Mouse (Mus musculus) cerebellum, adult 11-12 months (tissue): ENCODE measurements around the gene Hs1bp3.

ENCODE experiments used
- DNase-seq: peaks from one replicate; pipeline ENCODE4 v3.0.0; 2022

The Hs1bp3 gene

GRCm38 (mm10) chr12:8365905-8366576 is 52.8 kb downstream of the Hs1bp3 start:
- DNase-seq = no peak

DNA sequence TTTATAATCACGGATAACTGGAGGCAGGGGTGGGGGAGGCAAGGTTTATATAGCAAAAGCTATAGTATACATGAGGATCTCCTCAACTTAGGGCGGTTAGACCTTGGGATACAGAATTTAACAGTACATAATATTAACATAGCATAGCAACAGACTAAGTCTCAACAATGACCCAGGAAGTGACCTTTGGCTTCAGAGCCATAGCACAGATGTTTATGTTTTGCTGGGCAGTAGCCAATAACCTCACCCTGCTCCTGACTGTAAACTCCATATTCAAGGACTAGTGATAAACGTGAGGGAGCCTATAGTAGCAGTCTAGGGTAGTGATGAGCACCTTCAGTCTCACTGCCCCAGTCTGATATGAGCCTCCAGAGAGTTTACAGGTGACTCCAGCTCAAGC is 53.5 kb downstream of the Hs1bp3 start:
- DNase-seq = no peak

GRCm38 (mm10) chr12:8371746-8372510 is 58.7 kb downstream of the Hs1bp3 start:
- DNase-seq = no peak

GRCm38 (mm10) chr12:8372511-8373180 is 59.4 kb downstream of the Hs1bp3 start:
- no peak for DNase-seq

DNA sequence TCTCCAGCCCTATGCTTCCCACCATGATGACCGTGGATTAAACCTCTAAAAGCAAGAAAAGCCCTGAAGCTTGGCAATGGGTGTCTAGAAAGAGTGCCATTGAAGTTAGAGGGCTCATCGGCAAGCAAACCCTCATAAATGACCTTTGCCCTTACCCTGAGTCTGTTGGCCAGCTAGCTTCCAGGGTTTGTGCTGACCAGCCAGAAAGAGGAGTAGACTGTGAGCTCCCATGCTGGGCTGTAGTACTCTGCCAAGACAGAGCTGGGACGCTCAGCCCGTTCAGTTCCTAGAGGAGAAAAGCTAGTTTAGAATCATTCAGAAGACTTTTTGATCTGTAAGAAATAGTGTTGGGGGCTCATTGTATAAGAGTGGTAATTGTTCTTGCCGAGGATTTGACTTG is 60.5 kb downstream of the Hs1bp3 start:
- DNase-seq = no peak

DNA sequence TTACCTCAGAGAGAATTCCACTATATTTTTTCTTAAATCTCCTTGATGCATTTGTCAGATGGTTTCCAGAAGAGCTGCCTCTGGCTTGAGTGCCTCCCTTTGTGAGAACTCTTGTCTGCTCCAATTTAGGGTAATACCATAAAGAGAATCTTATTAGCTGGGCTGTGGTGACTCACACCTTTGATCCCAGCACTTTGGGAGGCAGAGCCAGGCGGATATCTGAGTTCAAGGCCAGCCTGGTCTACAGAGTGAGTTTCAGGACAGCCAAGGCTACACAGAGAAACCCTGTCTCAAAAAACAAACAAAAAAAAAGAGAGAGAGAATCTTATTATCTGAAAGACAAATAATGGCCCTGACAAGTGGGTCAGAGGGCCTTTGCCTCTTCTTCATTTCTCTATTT is 63.9 kb downstream of the Hs1bp3 start:
- no peak for DNase-seq

- no peak for DNase-seq
Measured at GRCm38 (mm10) chr12:8377955-8378620, 64.9 kb downstream of the Hs1bp3 start.

- DNase-seq = no peak
Measured at GRCm38 (mm10) chr12:8379795-8380521, 66.7 kb downstream of the Hs1bp3 start.

DNA sequence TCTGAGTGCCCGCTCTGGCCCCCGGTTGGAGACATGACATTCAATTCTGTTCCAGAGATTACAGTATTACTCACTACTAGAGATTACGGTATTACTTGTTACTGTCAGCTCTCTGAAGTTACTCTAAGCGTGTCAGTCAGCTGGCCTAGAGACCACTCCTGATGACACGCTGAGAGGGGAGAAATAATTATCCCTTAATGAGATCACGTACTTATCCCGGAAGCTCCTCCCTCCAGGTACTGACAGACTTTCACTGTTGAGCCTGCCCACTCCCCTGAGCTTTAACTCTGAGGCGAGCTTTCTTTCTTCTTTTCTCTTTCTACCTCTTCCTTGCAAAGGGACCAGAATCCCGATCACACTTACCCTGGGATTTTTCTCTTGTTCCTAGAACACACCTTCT is 67.7 kb downstream of the Hs1bp3 start:
- DNase-seq = no peak

DNA sequence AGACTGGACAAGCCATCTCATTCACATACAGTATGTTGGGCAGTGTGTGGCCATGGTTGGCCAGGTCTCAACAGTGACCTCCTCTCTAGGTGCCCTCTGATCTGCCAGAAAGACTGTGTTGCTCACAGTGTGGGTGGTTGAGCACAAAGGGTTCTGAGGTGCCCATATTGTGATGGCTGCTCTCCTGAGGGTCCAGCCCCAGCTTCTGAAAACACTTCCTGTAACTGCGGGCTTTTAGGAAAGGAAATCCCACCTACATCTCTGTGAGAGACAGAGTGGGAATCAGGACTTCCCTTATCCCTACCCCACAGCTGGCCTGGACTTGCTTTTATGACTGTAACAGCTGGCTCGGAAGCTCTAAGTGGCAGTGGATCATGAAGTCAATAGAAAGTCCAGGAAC is 68.7 kb downstream of the Hs1bp3 start:
- DNase-seq = no peak

DNA sequence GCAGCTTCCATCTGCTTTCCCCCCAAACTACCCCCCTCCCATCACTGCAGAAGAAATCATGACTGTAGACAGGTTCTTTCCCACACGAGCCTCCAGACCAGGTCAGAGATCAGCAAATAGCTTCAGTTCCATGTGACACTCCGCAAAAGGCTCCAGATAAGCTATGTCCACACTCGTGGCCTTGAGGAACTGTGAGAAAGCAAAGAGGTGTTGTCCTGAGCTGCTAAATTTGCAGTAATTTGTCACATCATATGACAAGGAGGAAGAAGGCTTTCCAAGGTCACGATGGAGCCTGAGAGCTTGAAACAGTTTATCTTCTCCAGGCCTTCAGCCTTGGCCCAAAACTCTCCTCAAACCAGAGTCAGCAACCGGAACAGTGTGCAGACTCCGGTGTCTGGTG is 70.6 kb downstream of the Hs1bp3 start:
- DNase-seq = no peak

- DNase-seq = no peak
Measured at GRCm38 (mm10) chr12:8386451-8387011, 73.3 kb downstream of the Hs1bp3 start.

DNA sequence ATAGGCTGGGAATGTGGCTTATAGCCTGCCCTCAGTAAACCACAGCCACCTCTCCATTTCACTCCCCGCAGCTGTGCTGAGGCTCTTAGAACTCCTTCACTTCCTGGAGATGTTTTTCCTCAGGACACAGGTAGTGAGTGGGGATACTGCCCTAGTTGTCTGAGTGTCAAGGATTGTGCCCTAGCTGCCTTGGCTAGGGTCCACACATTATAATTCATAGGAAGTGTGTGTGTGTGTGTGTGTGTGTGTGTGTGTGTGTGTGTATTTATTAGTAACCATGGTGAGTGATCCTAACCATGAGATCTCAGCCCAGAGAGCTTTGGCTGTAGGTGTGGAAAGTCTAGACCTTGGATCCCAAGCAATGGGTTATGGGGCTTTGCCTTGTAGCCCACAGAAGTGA is 74.0 kb downstream of the Hs1bp3 start:
- DNase-seq = no peak

- no peak for DNase-seq
Measured at GRCm38 (mm10) chr12:8388529-8389414, 75.5 kb downstream of the Hs1bp3 start.

DNA sequence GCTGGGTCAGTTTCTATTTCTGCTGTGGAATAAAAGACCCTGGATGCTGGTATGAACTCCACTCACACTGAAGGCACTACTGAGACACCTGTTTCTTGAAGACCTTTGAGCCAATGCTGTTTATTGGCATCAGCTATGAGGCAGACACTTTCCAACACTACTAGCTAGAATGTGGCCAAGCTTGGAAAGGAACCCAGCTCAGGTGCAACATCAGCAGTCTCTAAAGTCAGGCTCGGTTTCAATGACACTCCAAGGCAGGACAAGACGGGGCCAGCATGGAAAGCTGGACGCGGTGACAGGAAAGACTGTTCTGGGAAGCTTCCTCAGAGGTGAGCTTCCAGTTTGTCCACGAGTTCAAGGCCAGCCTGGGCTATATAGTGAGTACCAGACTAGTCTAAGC is 80.0 kb downstream of the Hs1bp3 start:
- DNase-seq = no peak
